Mouse (Mus musculus): ENCODE data around the gene Hivep2. TPM values are rescaled to one million over a fixed set of nuclear protein-coding genes. Genes with fewer than 3 reads are reported as not detected.

Gene Hivep2
- polyA plus RNA-seq, 1 experiment from 2014 or later, result 8.8 TPM

DNA sequence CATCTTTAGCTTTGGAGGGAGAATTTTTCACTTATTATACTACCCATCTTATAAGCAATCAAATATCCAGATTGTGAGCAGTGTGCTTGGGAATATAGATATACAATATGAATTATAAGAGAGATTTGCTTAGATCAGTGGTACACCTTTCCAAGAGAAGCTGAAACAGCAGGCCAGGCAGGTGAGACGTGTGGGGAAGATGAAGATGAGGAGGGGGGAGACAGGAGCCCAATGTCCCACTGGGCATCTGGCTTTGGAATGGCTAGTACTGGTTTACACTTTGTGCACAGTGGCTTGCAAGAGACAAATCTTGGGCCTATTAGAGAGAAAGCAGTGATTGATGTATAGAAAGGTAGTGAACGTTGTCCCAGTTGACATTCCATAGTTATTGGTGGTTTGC is 2.9 kb upstream of the Hivep2 start:
- POLR2A ChIA-PET, result no interaction called here
- ATAC-seq, result no peak
- in situ Hi-C loops (cut with MboI; ENCODE audit: low pct_unique_long_range_greater_than_20kb), result loop anchor here (10.0 kb wide), 1 partner anchor 388 kb away; no protein-coding TSS in a partner anchor

DNA sequence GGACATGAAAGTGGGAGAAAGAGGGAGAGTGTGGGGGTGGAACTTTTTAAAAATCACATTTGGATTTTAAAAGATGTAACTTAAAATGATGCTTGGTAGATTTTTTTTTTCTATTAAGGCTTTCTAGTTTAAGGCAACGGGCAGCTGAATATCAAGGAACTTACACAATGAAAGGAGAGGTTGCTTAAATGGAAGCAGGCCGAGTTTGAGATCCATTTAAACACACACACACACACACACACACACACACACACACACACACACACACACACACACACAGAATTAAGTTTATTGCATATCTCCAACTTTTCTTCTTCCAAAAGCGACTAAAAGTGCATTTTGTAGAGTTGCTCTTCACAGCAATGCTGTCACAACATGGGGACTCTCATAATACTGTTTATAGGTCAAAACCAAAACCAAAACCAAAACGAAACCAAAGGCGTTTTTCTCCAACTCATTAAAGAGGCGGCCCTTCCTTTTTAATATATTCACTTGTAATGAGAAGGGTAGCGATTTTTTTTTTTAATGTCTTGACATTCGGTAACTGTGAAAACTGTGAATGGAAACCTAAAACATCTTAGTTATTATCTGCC is 1.9 kb upstream of the Hivep2 start:
- TF ChIP-seq CTCF (IDR thresholded peaks at IDR 0.05), result no peak
- in situ Hi-C loops (cut with MboI; ENCODE audit: low pct_unique_long_range_greater_than_20kb), result loop anchor here (10.0 kb wide), 1 partner anchor 389 kb away; no protein-coding TSS in a partner anchor
- DNase-seq (ENCODE audit: low read depth, low spot score), result no peak

More for the DNA sequence above, 2.9 kb upstream of the Hivep2 start:
- H3K27me3 ChIP-seq, result no peaks in the 10 kb centered on the region
- CTCF ChIA-PET, result no interaction called here
- no peak for DNase-seq (ENCODE audit: low read depth, low spot score)
- TF ChIP-seq CTCF (IDR thresholded peaks at IDR 0.05), result no peak

DNA sequence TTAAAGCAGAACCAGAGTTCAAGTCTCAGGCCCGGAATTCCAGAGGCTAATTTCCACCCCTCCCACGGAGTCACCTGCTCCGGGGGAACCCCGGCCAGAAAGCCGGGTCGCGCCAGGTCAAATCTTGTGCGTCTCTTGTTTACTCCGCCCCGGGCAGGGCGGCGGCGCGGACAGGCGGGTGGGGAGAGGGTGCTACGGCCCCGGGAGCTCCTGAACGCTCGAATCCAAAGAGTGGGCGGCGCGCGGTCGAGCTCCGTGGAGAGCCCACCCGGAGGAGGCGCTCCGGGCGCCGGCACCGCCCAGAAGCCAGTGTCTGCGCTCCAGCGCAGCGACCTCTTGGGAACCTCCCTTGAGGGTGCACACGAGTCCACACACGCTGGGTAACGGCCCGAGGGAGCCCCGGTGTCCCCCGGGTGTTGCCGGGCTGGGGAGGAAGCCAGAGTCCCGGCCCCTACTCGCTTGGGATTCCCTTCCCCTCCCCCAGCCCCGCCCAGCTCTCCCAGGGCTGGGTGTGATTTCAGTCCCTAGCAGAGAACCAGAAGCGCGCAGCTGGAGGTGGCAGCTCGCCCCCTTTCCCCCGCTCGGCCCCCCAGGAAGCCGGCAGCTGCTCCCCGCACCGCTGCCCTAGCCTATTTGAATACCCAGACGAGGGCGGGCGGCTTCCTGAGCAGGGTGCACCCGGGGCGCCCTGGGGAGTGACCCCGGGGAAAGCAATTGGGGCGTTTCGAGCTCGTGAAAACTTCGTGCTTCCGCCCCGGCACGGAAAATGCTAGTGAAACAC is 1.2 kb upstream of the Hivep2 start:
- POLR2A ChIA-PET, result no interaction called here
- ATAC-seq (peak; percentile 27), DNase-seq (ENCODE audit: low read depth, low spot score) (no peak)
- no peak for TF ChIP-seq CTCF (IDR thresholded peaks at IDR 0.05)
- in situ Hi-C loops (cut with MboI; ENCODE audit: low pct_unique_long_range_greater_than_20kb), result loop anchor here (5.0 to 10.0 kb wide), 4 partner anchors 53 to 390 kb away; no protein-coding TSS in a partner anchor
- no peaks in the 10 kb centered on the region for H3K27me3 ChIP-seq
- CTCF ChIA-PET, result no interaction called here

More for the DNA sequence above, 1.9 kb upstream of the Hivep2 start:
- CTCF ChIA-PET, result no interaction called here
- POLR2A ChIA-PET, result interaction anchor here (0.6 kb wide), 1 partner anchor 82 kb away, joined by 3 read pairs; no protein-coding TSS in a partner anchor
- no peak for ATAC-seq
- no peaks in the 10 kb centered on the region for H3K27me3 ChIP-seq

DNA sequence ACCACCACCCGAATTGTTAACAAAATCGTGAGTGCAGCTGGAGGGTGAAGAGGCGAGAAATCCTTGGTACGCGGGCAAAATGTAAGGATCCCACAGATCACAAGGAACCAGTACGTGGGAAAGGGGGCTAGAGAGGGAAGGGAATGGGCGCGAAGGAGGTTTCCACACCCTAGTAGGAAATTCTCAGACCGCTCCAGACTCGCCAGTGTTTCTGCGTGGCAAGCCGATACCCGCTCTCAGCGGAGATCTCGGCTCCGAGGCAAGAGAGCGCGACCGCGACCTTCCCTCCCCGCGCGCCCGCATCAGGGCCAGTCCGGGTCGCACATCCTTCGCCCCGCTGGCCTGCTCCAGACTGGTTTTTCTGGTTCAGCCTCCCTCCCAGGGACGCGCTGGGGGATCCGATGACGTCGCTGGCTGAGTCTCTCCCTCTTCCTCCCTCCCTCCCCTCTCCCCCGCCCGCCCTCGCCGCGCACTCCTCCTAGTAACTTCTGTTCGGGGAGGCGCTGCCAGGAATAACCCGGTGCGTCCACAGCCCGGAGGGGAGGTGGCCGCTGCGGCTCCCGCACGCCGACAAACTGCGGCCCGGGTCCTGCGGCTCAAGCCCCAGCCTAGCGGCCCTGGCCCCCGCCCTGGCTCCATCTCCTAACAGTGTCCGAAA is 430 bp upstream of the Hivep2 start:
- no peaks in the 10 kb centered on the region for H3K27me3 ChIP-seq
- in situ Hi-C loops (cut with MboI; ENCODE audit: low pct_unique_long_range_greater_than_20kb), result loop anchor here (5.0 to 10.0 kb wide), 4 partner anchors 52 to 391 kb away; no protein-coding TSS in a partner anchor

DNA sequence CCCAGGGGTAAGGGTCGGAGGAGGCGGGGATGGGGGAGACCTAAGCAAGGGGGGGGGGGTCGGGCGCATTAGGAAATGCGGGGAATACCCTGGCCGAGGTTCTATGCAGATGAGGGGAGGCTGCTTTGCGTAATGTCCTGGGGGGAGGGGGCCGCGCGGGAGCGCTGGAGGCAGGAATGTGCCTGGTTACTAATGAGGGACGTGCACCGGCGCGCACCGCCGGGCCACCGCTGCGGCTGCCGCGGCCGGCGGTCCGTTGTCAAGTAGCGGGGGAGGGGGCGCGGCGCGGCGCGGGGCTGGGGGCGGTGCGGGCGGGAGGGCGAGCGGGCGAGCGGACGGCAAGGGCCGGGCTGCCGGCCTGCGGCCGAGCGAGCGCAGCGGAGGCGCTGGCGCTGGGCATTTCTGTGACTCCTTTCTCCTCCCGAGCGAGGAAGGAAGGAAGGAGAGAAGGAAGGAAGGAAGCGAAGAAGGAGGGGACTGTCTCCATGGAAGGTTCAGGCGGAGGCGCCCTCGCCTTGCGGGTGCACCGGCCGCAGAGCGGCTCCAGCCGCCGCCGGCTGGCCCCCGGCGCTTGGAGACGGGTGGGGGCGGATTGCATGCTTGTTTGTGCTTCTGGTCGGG is 1.1 kb downstream of the Hivep2 start:
- ChIA-PET CTCF (no interaction called here), POLR2A (interaction anchor here (0.8 kb wide), 1 partner anchor 341 kb away, joined by 3 read pairs; no protein-coding TSS in a partner anchor)
- DNase-seq (ENCODE audit: low read depth, low spot score), result no peak
- in situ Hi-C loops (cut with MboI; ENCODE audit: low pct_unique_long_range_greater_than_20kb), result loop anchor here (5.0 to 10.0 kb wide), 4 partner anchors 50 to 392 kb away; no protein-coding TSS in a partner anchor
- H3K27me3 ChIP-seq, result no peaks in the 10 kb centered on the region
- peak; percentile 24 for ATAC-seq
- TF ChIP-seq CTCF (IDR thresholded peaks at IDR 0.05), result no peak

More for the DNA sequence above, 430 bp upstream of the Hivep2 start:
- CTCF ChIA-PET, result no interaction called here
- TF ChIP-seq CTCF (IDR thresholded peaks at IDR 0.05), result no peak
- ATAC-seq (peak; percentile 61), DNase-seq (ENCODE audit: low read depth, low spot score) (no peak)
- POLR2A ChIA-PET, result no interaction called here

DNA sequence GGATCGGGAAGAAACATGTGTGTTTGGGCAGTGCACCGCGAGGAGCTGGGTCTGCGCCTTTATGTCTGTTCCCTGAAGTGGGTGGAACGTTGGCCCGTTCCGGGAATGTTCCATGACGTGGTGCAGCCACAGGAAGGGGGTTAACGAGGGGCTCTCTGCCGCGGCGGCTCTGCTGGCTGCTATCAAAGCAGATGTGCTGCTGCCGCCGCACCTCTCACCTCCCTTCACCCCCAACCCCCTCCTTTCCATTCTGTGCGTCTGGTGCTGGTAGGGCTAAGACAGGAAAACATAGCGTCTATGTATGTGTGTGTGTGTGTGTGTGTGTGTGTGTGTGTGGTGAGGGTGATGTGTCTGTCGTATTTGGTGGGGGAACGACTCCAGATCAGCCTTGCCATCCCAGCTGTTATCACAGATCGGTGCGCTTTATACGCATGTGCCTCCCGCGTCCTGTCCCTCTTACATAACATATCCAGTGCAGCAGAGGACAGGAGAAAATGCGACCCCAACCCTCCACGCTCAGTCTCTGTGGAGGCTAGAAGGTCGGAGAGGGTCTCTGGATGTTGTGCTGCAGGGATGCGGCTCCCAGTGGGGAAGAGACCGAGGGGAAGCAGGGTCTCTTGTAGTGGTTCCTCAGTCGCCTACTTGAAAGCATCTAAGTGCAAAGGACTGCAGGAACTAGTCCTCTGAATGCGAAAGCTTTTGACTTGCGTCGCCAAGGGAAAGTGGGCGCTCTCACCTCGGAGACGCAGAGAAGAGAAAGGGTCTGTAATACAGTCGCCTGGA is 1.8 kb downstream of the Hivep2 start:
- H3K27me3 ChIP-seq, result no peaks in the 10 kb centered on the region
- ChIA-PET CTCF (interaction anchor here (1.2 kb wide), 1 partner anchor 16 kb away, joined by 3 read pairs; no protein-coding TSS in a partner anchor), POLR2A (interaction anchor here (0.6 to 0.8 kb wide), 3 partner anchors 10 to 531 kb away, joined by 3 read pairs; no protein-coding TSS in a partner anchor)
- ATAC-seq (peak; percentile 5), DNase-seq (ENCODE audit: low read depth, low spot score) (no peak)
- no peak for TF ChIP-seq CTCF (IDR thresholded peaks at IDR 0.05)
- in situ Hi-C loops (cut with MboI; ENCODE audit: low pct_unique_long_range_greater_than_20kb), result loop anchor here (5.0 to 10.0 kb wide), 4 partner anchors 50 to 393 kb away; no protein-coding TSS in a partner anchor

DNA sequence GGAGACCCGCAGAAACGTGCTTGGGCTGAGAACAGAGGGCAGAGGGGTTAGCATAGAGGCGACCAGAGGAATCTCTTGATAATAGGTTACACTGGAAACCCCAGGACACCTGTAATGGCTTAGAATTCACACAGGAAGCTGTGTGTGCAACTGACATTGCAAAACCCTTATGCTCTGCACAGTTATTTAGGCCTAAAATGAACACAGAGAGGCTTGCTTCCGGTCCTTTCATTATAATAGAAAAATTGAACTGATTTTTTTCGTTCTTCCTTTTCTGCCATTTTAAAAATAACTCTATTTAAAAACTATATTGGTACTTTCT is 2.3 kb downstream of the Hivep2 start:
- POLR2A ChIA-PET, result interaction anchor here (0.6 kb wide), 2 partner anchors 10 to 532 kb away, joined by 3 read pairs; no protein-coding TSS in a partner anchor
- DNase-seq (ENCODE audit: low read depth, low spot score) (no peak), ATAC-seq (no peak)
- TF ChIP-seq CTCF (IDR thresholded peaks at IDR 0.05), result no peak
- no peaks in the 10 kb centered on the region for H3K27me3 ChIP-seq
- in situ Hi-C loops (cut with MboI; ENCODE audit: low pct_unique_long_range_greater_than_20kb), result loop anchor here (5.0 to 10.0 kb wide), 4 partner anchors 49 to 393 kb away; no protein-coding TSS in a partner anchor
- CTCF ChIA-PET, result interaction anchor here (1.2 kb wide), 1 partner anchor 16 kb away, joined by 3 read pairs; no protein-coding TSS in a partner anchor

DNA sequence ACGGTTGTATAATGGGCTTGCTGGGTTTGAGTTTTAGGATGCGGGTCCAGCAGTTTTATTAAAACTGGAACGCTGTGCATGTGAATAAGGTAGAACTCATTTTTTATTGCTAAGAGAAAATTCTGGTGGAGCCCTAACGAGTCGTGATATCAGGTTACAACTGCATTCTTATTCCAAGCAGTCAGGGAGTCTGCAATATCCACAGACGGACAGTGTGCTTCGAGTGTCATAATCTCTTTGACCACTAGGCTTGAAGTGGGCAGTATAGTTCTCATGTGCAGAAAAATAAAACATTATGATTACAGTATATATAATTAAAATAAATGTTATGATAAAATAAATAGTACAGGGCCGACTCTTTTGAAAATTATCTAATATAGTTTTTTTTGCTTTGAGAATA is 3.1 kb downstream of the Hivep2 start:
- in situ Hi-C loops (cut with MboI; ENCODE audit: low pct_unique_long_range_greater_than_20kb), result loop anchor here (5.0 to 10.0 kb wide), 4 partner anchors 48 to 394 kb away; no protein-coding TSS in a partner anchor
- ATAC-seq (no peak), DNase-seq (ENCODE audit: low read depth, low spot score) (no peak)
- TF ChIP-seq CTCF (IDR thresholded peaks at IDR 0.05), result no peak
- H3K27me3 ChIP-seq, result no peaks in the 10 kb centered on the region
- ChIA-PET POLR2A (no interaction called here), CTCF (interaction anchor here (0.9 kb wide), 1 partner anchor 9 kb away, joined by 3 read pairs; no protein-coding TSS in a partner anchor)

DNA sequence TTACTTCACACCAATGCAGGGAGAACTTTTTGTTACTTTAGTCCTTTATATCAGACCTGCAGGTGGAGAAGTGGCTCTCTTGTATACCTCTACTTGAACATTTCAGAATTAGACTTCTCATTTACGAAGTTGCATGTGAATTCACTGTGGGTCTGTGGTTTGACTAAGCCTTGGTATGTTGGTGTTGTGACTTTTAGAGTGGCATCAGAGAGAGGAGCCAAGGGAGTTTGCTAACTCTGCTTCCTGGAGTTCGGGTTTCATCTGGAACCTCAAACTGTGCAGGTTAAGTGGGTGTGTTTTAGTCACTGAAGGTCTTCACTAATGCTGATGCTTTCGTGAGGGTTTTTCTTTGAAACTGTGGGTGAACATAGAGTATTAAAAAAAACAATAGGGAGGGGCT is 4.4 kb downstream of the Hivep2 start:
- in situ Hi-C loops (cut with MboI; ENCODE audit: low pct_unique_long_range_greater_than_20kb), result no loop called here
- no peak for DNase-seq (ENCODE audit: low read depth, low spot score)
- H3K27me3 ChIP-seq, result no peaks in the 10 kb centered on the region
- no peak for ATAC-seq
- no peak for TF ChIP-seq CTCF (IDR thresholded peaks at IDR 0.05)
- POLR2A ChIA-PET, result no interaction called here
- CTCF ChIA-PET, result no interaction called here
